Mouse (Mus musculus): ENCODE measurements at regions not wholly inside any gene's neighbourhood (a gene's known extent, or its start where the extent isn't known, plus 50 kb on each side); places are given as distances from the start of the nearest gene placed in this dataset.
"Not testable (repeated sequence)": the region's sequence is repeated elsewhere in the genome, so short reads cannot be mapped to it uniquely, and the experiment has no call there.

GRCm38 (mm10) chr10:10116442-10116841 is 215.6 kb upstream of the Stxbp5 start:
- no peak for DNase-seq (ENCODE audit: inconsistent age in 2 of 2, low spot score in 1 of 2)

- no peak for DNase-seq (ENCODE audit: inconsistent age in 2 of 2, low spot score in 1 of 2)
These were observed 212.4 kb upstream of the Stxbp5 start for GRCm38 (mm10) chr10:10113256-10113655.

GRCm38 (mm10) chr10:10111055-10111454 is 210.2 kb upstream of the Stxbp5 start:
- DNase-seq (ENCODE audit: inconsistent age in 2 of 2, low spot score in 1 of 2), result no peak

GRCm38 (mm10) chr10:10109867-10110266 is 209.0 kb upstream of the Stxbp5 start:
- DNase-seq (ENCODE audit: inconsistent age in 2 of 2, low spot score in 1 of 2), result peak in 1 of 2 experiments; percentile 63

- DNase-seq (ENCODE audit: inconsistent age in 2 of 2, low spot score in 1 of 2), result no peak
These were observed 206.2 kb upstream of the Stxbp5 start for GRCm38 (mm10) chr10:10107123-10107525.

GRCm38 (mm10) chr10:10106646-10107045 is 205.8 kb upstream of the Stxbp5 start:
- DNase-seq (ENCODE audit: inconsistent age in 2 of 2, low spot score in 1 of 2), result no peak

GRCm38 (mm10) chr10:10101641-10102040 is 200.8 kb upstream of the Stxbp5 start:
- DNase-seq (ENCODE audit: inconsistent age in 2 of 2, low spot score in 1 of 2), result no peak

GRCm38 (mm10) chr10:10098521-10098920 is 197.6 kb upstream of the Stxbp5 start:
- no peak for DNase-seq (ENCODE audit: inconsistent age in 2 of 2, low spot score in 1 of 2)

- no peak for DNase-seq (ENCODE audit: inconsistent age in 2 of 2, low spot score in 1 of 2)
These were observed 193.2 kb upstream of the Stxbp5 start for GRCm38 (mm10) chr10:10094113-10094512.

- no peak for DNase-seq (ENCODE audit: inconsistent age in 2 of 2, low spot score in 1 of 2)
These were observed 192.8 kb upstream of the Stxbp5 start for GRCm38 (mm10) chr10:10093713-10094112.

GRCm38 (mm10) chr10:10085934-10086333 is 185.1 kb upstream of the Stxbp5 start:
- no peak for DNase-seq (ENCODE audit: inconsistent age in 2 of 2, low spot score in 1 of 2)

- DNase-seq (ENCODE audit: inconsistent age in 2 of 2, low spot score in 1 of 2), result no peak
These were observed 169.3 kb upstream of the Stxbp5 start for GRCm38 (mm10) chr10:10070146-10070545.

GRCm38 (mm10) chr10:10069704-10070103 is 168.8 kb upstream of the Stxbp5 start:
- DNase-seq (ENCODE audit: inconsistent age in 2 of 2, low spot score in 1 of 2), result not testable (repeated sequence)

- no peak for DNase-seq (ENCODE audit: inconsistent age in 2 of 2, low spot score in 1 of 2)
These were observed 145.9 kb upstream of the Stxbp5 start for GRCm38 (mm10) chr10:10046753-10047152.

- no peak for DNase-seq (ENCODE audit: inconsistent age in 2 of 2, low spot score in 1 of 2)
These were observed 145.4 kb upstream of the Stxbp5 start for GRCm38 (mm10) chr10:10046318-10046717.

GRCm38 (mm10) chr10:10009244-10009643 is 108.4 kb upstream of the Stxbp5 start:
- no peak for DNase-seq (ENCODE audit: inconsistent age in 2 of 2, low spot score in 1 of 2)

- peak; percentile 32 to 80 for DNase-seq (ENCODE audit: inconsistent age in 2 of 2, low spot score in 1 of 2)
These were observed 97.7 kb upstream of the Stxbp5 start for GRCm38 (mm10) chr10:9998621-9999020.

GRCm38 (mm10) chr10:9996211-9996610 is 95.3 kb upstream of the Stxbp5 start:
- DNase-seq (ENCODE audit: inconsistent age in 2 of 2, low spot score in 1 of 2), result no peak

GRCm38 (mm10) chr10:9992798-9993197 is 91.9 kb upstream of the Stxbp5 start:
- no peak for DNase-seq (ENCODE audit: inconsistent age in 2 of 2, low spot score in 1 of 2)

- DNase-seq (ENCODE audit: inconsistent age in 2 of 2, low spot score in 1 of 2), result peak in 1 of 2 experiments; percentile 19
These were observed 84.5 kb upstream of the Stxbp5 start for GRCm38 (mm10) chr10:9985407-9985806.

GRCm38 (mm10) chr10:9976424-9976823 is 75.5 kb upstream of the Stxbp5 start:
- no peak for DNase-seq (ENCODE audit: inconsistent age in 2 of 2, low spot score in 1 of 2)

Data from adrenal gland, adult (tissue).